Mouse (Mus musculus) intestine, embryonic 14.5 days (tissue): ENCODE measurements around the gene Fam19a2. TPM values are rescaled to one million over a fixed set of nuclear protein-coding genes. Genes with fewer than 3 reads are reported as not detected.

Source experiments
- ATAC-seq: fragments of 200-750 bp; cut with Nextera tagmentation; replicated peaks from 2 replicates; pipeline ENCODE4 v1.8.0; 2017; ENCODE audit warnings: low read depth, moderate number of reproducible peaks, moderate TSS enrichment, moderate library complexity; ENCODE audit not compliant: low FRiP score, low TSS enrichment
- DNase-seq: peaks from one replicate; pipeline ENCODE4 v3.0.0-alpha.2; 2018; ENCODE audit warnings: low spot score
- H3K27ac ChIP-seq: fragments of 300-500 bp; sonication (generic); 2 replicates; pipeline ENCODE4 v1.5.1; 2014; ENCODE audit warnings: low read depth, mild to moderate bottlenecking, control low read depth
- H3K27me3 ChIP-seq: fragments of 300-500 bp; sonication (generic); replicated peaks from 2 replicates; pipeline ENCODE4 v1.6.1; 2014; ENCODE audit warnings: low read length, control low read depth; ENCODE audit not compliant: control insufficient read depth, insufficient read depth
- H3K36me3 ChIP-seq: fragments of 300-500 bp; sonication (generic); 2 replicates; pipeline ENCODE4 v1.6.1; 2014; ENCODE audit warnings: low read length, control low read depth; ENCODE audit not compliant: control insufficient read depth, insufficient read depth
- H3K4me1 ChIP-seq: fragments of 300-500 bp; sonication (generic); replicated peaks from 2 replicates; pipeline ENCODE4 v1.6.1; 2014; ENCODE audit warnings: low read length, control low read depth, mixed read lengths; ENCODE audit not compliant: control insufficient read depth, insufficient read depth
- H3K4me2 ChIP-seq: fragments of 300-500 bp; sonication (generic); 2 replicates; pipeline ENCODE4 v1.6.1; 2014; ENCODE audit warnings: low read length
- H3K4me3 ChIP-seq: fragments of 300-500 bp; sonication (generic); 2 replicates; pipeline ENCODE4 v1.5.1; 2014; ENCODE audit warnings: low read depth, low read length, control low read depth, mixed read lengths
- H3K9ac ChIP-seq: fragments of 300-500 bp; sonication (generic); 2 replicates; pipeline ENCODE4 v1.6.1; 2014; ENCODE audit warnings: mild to moderate bottlenecking, low read length
- H3K9me3 ChIP-seq: fragments of 300-500 bp; sonication (generic); 2 replicates; pipeline ENCODE4 v1.6.1; 2016; ENCODE audit warnings: low read length, control low read depth; ENCODE audit not compliant: control insufficient read depth
- WGBS: fragments of 180-500 bp; shearing (Covaris S2); extraction: QIAGEN DNeasy Blood & Tissue Kit; methylation state at CpG from one replicate; pipeline ENCODE4 v1.1.7; 2014; 5-methylcytosine and 5-hydroxymethylcytosine counted together
- polyA plus RNA-seq: library from polyadenylated mRNA; unstranded; fragments of >200 nt; fragmentation: Nextera tagmentation; extraction: Ambion mirVana; gene quantifications from 2 replicates; pipeline ENCODE4 v1.2.1, GENCODE M21; 2014

The Fam19a2 gene
- 2.8 and 3.6 TPM in 2 replicates for polyA plus RNA-seq

- Histone ChIP-seq H3K27me3 (peaks cover 6% of the 10 kb centered on the region; the same call in 1 of the 2 replicates), H3K36me3 (no peaks in the 10 kb centered on the region), H3K4me2 (peak within 1 kb of the TSS; percentile 96), H3K27ac (no peak within 1 kb of the TSS), H3K4me3 (peak within 1 kb of the TSS; percentile 54), H3K4me1 (no peaks in the 10 kb centered on the region), H3K9ac (peak within 1 kb of the TSS; percentile 50), H3K9me3 (no peaks in the 10 kb centered on the region)
- under 1% methylated on average over 12 of the region's 12 CpGs for WGBS
- peak; percentile 42; the same call in 1 of the 2 replicates for ATAC-seq
- DNase-seq: peak; percentile 85
These were observed at the start of gene Fam19a2 for GRCm38 (mm10) chr10:123263876-123264309. Gene Fam19a2, plus strand, starts transcription at chr10:123263996.

GRCm38 (mm10) chr10:123222785-123223184 lies 41.0 kb upstream of the Fam19a2 start:
- no peak overlapping the region for H3K9ac ChIP-seq
- no peak overlapping the region for H3K27ac ChIP-seq
- DNase-seq (no peak), ATAC-seq (no peak)
- H3K9me3 ChIP-seq: 0 out of 2 replicates have a peak, but pooled peaks cover 3% of the 10 kb centered on the region
- WGBS: 84% methylated on average over 5 of the region's 5 CpGs
- H3K36me3 ChIP-seq: no peaks in the 10 kb centered on the region
- no peak overlapping the region for H3K4me2 ChIP-seq
- H3K4me3 ChIP-seq: no peak overlapping the region
- H3K27me3 ChIP-seq: no peaks in the 10 kb centered on the region
- H3K4me1 ChIP-seq: no peaks in the 10 kb centered on the region

DNA sequence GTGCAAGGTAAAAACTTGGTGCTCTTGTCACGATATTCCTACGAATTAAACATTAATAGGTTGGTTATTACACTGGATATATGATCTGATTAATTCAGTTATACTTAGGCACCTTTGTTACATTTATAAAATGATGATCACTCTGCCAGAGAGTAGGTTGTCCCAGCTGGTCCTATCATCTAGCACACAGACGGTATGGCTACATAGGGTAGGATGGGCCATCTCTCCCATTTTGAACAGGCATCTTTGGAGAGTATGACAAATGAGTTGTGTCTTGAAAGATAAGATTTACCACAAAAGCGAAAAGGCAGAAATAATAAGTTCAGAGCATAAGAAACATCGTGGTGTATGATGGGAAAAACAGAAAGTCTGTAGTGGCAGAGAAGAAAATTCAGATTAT lies 34.4 kb upstream of the Fam19a2 start:
- Histone ChIP-seq H3K9ac (no peak overlapping the region), H3K4me3 (no peak overlapping the region), H3K4me1 (no peaks in the 10 kb centered on the region), H3K36me3 (no peaks in the 10 kb centered on the region), H3K9me3 (0 out of 2 replicates have a peak, but pooled peaks cover 3% of the 10 kb centered on the region), H3K27ac (no peak overlapping the region), H3K4me2 (no peak overlapping the region), H3K27me3 (no peaks in the 10 kb centered on the region)
- ATAC-seq (no peak), DNase-seq (no peak)
- WGBS: 93% methylated on average over 5 of the region's 5 CpGs

GRCm38 (mm10) chr10:123248063-123248462 lies 15.7 kb upstream of the Fam19a2 start:
- WGBS: 87% methylated on average over 6 of the region's 6 CpGs
- no peaks in the 10 kb centered on the region for H3K36me3 ChIP-seq
- H3K4me1 ChIP-seq: no peaks in the 10 kb centered on the region
- DNase-seq (no peak), ATAC-seq (no peak)
- H3K9me3 ChIP-seq: no peaks in the 10 kb centered on the region
- H3K27ac ChIP-seq: no peak overlapping the region
- H3K9ac ChIP-seq: no peak overlapping the region
- no peak overlapping the region for H3K4me2 ChIP-seq
- no peaks in the 10 kb centered on the region for H3K27me3 ChIP-seq
- no peak overlapping the region for H3K4me3 ChIP-seq

DNA sequence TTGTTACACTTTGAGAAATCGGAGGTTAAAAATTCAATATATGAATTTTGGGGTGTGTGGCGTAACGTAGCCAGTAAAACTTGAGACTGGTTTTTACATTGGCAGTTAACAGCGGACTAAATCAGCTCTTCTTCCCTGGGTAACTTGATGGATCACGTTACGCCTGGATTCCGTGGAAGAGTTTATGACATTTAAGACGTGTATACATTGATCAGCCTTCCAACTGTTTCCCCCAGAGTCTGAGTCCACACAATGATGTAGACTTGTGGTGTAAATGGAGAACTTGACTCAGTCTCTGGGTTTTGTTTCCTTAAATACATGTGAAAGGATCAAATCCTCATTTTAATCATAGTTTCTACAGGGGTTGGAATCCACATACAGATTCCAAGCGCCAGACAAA lies 11.9 kb upstream of the Fam19a2 start:
- ATAC-seq (no peak), DNase-seq (no peak)
- no peak overlapping the region for H3K4me2 ChIP-seq
- H3K27me3 ChIP-seq: no peaks in the 10 kb centered on the region
- 62% methylated on average over 9 of the region's 9 CpGs for WGBS
- H3K9ac ChIP-seq: no peak overlapping the region
- H3K4me1 ChIP-seq: no peaks in the 10 kb centered on the region
- no peaks in the 10 kb centered on the region for H3K9me3 ChIP-seq
- H3K27ac ChIP-seq: no peak overlapping the region
- H3K36me3 ChIP-seq: no peaks in the 10 kb centered on the region
- H3K4me3 ChIP-seq: no peak overlapping the region

- H3K36me3 ChIP-seq: no peaks in the 10 kb centered on the region
- H3K9me3 ChIP-seq: no peaks in the 10 kb centered on the region
- H3K9ac ChIP-seq: no peak overlapping the region
- DNase-seq: no peak
- H3K27me3 ChIP-seq: no peaks in the 10 kb centered on the region
- H3K4me2 ChIP-seq: no peak overlapping the region
- 38% methylated on average over 5 of the region's 5 CpGs for WGBS
- H3K4me3 ChIP-seq: no peak overlapping the region
- H3K27ac ChIP-seq: no peak overlapping the region
- ATAC-seq: no peak
- H3K4me1 ChIP-seq: no peaks in the 10 kb centered on the region
These were observed 9.5 kb upstream of the Fam19a2 start for GRCm38 (mm10) chr10:123254299-123254698.

GRCm38 (mm10) chr10:123255674-123256348 lies 8.0 kb upstream of the Fam19a2 start:
- H3K4me3 ChIP-seq: no peak overlapping the region
- DNase-seq: no peak
- no peaks in the 10 kb centered on the region for H3K9me3 ChIP-seq
- WGBS: 80% methylated on average over 7 of the region's 7 CpGs
- no peaks in the 10 kb centered on the region for H3K4me1 ChIP-seq
- H3K4me2 ChIP-seq: no peak overlapping the region
- H3K36me3 ChIP-seq: no peaks in the 10 kb centered on the region
- no peak for ATAC-seq
- no peak overlapping the region for H3K9ac ChIP-seq
- no peaks in the 10 kb centered on the region for H3K27me3 ChIP-seq
- no peak overlapping the region for H3K27ac ChIP-seq

- DNase-seq: peak; percentile 83
- H3K27me3 ChIP-seq: peaks cover 6% of the 10 kb centered on the region; the same call in 1 of the 2 replicates
- peak overlapping the region; percentile 50 for H3K9ac ChIP-seq
- ATAC-seq: peak; percentile 78
- WGBS: under 1% methylated on average over 84 of the region's 84 CpGs
- H3K36me3 ChIP-seq: no peaks in the 10 kb centered on the region
- no peaks in the 10 kb centered on the region for H3K4me1 ChIP-seq
- peak overlapping the region; percentile 54 for H3K4me3 ChIP-seq
- peak overlapping the region; percentile 96 for H3K4me2 ChIP-seq
- no peak overlapping the region for H3K27ac ChIP-seq
- no peaks in the 10 kb centered on the region for H3K9me3 ChIP-seq
These were observed 830 bp downstream of the Fam19a2 start for GRCm38 (mm10) chr10:123264461-123265191.
